Mouse (Mus musculus) 416B (cell line): ENCODE results near the gene Grap2.

Source experiments
- DNase-seq: peaks from one replicate; pipeline ENCODE4 v3.0.0; 2011; ENCODE audit warnings: low read depth

Gene Grap2

DNA sequence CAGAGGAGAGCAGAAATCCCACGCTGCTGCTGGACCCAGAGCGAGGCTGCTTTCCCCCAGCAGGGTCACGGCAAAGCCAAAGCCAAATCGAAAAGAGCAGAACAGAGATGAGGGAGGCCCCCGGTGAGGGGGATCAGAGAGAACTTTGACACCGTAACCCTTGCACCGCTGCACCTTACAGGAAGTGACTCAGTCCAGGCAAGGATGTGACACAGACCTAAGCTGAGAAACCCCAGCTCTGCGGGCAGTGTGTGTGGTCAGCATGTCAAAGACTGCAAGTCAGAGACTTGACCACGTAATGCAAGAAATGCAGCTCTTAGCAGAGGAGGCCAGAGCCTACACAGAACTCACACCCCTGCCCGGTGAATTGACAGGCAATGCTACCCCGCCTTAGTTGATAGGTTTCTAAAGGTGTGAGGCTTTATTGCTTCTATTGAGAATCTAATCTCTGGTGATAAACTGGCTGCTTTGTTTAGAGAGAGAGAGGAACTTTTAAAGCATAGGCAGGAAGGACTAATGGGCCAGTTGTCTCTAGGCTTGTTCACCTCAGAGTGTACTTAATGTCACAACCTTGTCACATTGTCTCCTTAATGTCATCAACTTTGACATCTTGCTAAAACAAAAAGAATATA is 66.8 kb downstream of the Grap2 start:
- peak; percentile 94 for DNase-seq

DNA sequence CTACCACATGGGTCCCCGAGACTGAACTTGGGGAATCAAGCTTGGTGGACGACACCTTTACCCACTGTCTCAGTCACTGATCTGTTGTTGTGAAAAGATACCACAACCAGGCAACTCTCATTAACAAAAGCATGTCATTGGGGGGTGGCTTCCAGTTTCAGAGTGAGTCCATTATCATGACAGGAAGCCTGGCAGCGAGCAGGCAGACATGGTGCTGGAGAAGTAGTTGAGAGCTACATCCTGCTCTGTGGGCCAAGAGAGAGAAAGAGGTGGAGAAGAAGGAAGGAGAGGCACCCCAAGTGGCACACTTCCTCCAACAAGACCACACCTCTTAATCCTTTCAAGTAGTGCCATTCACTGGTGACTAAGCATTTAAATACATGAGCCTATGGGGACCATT is 67.5 kb downstream of the Grap2 start:
- DNase-seq, result peak; percentile 38

DNA sequence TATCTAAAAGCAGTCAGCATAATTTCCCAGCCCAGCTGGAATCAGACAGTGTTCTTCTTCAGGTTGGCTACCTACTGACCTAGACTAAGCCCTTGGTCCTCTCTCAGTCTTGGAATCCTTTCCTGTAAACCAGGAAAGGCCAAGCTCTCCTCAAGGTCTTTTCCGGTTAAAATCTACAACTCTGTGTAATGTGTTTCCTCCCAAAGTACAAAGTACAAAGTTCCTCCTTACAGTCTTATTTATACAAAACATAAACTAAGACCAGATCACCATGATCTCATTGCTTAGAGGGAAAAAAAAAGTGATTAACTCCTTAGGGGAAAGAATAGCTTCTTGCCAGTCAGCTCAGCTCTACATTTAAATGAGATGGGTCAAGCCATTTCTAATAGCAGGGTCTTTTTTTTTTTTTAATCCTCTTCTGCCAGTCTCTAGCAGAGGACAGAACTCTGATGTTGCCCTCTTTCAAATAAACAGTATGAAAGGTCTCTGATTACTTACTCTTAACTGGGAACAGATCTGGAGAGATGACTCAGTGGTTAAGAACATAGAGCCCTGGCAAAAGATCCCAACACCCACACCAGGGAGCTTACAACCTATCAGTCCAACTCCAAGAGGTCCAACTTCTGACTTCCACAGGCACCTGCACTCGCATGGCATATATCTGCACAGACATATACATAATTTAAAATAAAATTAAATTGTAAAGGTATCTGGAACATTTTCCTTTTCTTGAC is 69.5 kb downstream of the Grap2 start:
- no peak for DNase-seq

DNA sequence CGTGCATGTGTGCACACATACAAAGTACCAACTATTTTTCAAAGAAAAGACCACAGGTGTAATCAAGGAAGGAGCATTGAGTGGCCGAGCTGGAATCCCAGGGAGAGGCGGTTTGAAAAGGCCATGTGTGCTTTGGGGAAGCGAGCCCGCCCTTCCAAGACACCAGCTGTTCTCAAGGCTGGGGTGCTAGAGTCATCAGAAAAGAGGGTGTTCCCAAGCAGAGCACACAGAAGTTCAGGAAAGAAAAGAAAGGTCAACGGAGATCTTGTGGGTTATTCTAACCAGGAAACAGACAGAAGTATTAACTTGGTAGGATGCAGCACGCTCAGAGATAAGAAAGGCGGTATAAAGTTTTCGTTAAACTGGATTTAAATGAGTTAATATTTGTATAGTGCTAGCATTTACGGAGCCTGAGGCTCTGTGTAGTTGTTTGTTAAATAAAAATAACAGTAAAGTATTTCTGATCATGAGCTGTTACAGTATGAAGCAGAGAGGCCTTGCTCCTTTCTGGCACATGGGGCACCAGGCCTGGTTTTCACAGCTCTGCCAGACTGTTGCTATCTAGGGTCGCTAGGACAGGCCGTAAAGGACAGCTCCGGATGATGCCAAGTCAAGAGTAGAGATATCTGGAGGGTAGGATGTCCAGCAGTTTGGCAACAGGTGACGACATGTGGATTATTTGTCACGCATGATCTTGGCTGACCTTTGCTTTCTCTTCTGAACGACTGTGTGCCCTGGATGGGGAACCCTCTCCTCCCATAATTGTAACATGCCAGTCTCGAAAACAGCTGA is 72.8 kb downstream of the Grap2 start:
- peak; percentile 59 for DNase-seq

DNA sequence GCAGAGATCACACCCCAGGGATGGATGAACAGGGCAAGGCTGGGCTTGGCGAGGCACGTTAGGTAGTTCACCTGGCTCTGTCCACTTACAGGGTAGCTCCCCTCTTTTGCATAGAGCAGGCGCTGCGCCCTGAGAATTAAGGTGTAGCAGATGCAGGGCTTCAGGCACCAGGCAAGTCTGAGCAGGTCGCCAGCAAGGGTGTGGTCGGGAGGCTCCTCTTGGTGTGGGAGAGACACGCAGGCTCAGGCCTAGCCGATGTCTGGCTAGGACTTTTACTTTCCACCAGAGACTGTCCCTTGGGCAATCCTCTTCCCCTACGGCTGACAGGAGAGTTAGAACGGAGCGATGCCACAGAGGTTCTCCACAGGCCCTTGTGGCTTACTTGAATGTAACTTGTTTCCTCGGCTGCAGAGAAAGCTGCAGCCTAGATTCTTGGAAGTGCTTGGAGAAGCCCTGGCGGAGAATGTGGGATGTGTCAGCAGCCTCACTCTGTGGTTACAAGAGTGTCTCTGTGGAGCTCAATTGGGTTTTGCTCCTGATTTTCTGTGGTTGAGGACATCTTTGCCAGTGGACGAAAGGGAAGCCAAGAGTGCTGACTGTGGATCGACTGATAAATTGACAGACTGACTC is 76.7 kb downstream of the Grap2 start:
- no peak for DNase-seq

DNA sequence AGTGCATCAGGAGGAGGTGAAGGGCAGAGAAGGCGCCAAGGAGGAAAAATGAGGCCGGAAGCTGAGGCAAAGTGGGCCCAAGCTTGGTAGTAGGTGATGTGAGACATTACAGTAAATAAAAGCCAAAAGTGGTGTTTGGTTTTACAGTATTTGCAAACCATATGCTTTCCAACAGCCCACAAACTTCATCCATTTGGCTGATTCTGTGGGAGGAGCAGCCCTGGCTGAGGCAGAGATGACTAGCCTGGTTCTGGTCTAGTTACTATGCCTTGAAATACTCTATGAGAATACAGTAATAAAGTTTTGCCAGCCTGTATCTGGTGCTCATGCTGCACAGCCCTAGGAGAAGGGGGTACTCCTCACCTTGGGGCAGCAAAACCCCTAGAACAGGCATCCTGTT is 78.0 kb downstream of the Grap2 start:
- no peak for DNase-seq

DNA sequence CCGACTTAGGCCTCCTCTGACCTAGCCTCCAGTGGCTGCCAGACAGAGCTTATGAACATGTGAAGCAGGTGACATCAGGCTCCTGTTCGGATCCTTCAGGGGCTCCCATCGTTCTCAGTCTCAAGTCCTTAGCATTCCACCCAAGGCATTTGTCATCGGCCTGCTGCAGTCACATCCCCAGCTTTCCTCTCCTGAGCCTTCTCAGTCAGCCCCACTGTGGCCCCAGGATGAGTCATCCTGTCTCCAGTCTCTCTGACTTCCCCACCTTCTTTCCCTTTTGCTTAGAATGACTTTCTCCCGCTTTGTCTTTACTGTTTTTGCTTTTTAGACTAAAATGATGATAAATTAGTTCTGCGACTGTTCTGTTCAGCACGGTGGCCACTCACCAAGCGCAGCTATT is 81.5 kb downstream of the Grap2 start:
- peak; percentile 46 for DNase-seq

DNA sequence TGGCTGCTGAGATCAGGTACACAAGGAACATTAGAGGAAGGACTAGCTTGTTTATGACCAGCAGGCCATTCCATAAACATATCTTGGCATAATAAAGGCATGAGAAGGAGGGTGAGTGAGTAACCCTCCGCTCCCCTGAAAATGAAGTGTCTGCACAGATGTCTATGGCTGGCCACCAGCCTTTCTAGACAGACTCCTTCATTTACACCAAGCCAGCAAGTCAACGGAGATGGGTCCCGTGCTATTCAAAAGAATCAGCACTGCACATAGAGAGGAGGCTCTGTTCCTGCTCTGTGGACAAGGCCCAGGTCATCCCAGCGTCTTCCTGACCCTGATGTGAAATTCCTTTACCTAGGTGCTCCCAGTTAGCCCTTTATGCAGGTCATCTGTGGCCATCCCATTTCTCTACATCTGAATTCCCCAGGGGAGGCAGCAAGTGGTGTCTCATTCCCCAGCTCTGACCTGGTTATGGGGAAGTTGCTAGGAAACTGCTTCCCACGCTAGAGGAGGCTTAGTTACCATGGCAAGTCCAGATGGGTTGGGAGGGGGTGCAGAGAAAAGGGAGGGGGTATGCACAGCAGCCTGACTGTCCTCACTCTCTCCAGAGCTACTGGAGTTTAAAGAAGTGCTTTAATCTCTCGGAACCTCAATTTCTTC is 86.5 kb downstream of the Grap2 start:
- DNase-seq, result no peak

DNA sequence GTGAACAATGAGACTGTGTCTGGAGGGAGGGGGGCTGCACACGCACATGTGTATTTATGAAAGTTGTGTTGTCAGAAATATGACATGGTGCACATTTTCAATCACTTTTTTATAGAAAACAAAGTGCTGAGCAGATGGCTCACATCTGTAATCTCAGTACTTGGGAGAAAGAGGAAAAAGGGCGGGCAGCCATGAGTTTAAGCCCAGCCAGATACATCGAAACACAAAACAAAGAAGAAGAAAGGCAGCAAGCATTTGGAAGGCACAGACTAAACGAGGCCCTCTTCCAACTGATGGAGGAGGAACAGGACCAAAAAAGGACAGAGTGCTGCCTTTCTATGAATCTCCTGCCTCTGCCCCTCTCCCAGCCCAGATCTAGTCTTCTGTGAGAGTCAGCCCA is 88.6 kb downstream of the Grap2 start:
- DNase-seq, result no peak

DNA sequence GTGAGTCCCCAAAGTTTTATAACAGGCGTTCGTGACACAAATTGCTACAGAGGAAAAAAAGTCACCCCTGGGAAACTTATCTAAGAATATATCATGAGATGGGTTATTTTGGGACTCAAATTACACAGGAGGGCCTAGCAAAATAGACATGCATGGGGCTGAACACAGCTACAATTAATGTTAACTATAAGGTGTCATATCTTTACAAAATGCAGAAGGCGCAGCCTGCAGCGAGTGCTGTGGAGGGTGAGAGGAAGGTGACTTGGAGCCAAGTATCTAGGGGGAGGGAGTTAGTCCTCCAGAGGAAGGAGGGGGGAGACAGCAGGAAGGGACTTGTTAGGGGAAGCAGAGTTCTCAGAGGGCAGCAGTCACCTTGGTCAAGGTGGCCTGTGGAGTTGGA is 92.0 kb downstream of the Grap2 start:
- DNase-seq, result no peak

DNA sequence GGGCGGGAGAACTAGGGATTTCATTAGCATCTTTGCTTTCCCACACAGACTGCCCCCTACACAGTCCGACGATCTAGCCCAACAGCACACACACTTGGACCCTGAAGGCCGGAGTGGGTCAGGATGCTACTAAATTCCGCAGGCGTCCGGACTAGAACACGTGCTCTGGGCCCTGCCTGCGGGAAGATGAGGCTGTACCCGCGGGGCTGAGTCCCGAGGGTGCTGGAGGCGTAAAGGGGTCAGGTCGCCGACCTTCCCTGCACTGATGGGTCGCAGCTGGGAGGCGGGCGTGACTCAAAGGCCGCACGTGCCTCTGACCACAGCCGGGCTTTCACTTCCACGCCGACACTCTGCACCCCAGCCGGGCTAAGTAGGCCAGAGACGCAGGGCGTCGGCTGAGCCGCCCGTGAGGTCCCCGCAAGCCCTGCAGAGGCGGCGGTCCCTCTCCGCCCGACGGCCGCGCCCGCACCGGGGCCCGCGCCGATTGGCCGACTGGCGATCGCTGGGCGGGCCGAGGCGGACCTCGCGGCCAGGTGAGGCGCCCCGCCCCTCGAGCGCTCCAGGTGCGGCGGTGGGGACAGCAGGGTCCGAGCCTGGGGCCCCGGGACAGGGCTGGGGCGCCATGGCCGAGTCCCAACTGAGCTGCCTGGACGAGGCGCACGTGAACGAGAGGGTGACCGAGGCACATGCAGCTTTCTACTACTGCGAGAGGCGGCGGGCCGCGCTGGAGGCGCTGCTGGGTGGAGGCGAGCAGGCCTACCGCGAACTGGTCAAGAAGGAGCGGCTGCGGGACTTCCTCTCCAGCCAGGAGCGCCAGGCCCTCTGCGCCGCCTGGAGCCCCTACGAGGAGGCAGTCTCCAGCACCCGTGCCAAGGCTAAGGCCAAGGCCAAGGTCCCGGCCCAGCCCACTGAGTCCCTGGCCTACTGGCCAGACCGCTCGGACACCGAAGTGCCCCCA is 99.2 kb downstream of the Grap2 start, which contains the start of gene Fam83f:
Gene Fam83f, plus strand, starts transcription at position 553 of the 958 bp plus-strand sequence.
- no peak for DNase-seq

DNA sequence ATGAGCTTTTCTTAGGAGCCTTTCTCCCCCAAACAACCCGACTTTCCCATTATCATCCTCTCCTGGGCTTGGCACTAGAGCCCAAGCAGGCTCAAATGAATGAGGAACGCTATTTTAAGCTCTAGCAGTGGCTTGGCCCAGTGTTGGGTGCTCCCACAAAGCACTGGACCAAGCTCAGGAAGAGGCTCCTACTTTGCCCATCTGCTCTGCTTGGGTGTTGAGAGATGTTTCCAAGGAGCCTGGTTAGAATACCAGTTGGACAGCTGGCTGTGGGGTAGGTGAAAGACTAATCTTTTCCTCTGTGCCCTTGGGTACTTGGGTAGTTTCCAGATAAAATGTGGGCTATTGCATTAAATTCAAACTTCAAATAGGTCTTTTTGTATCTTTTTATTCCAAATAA is 100.4 kb downstream of the Grap2 start:
- DNase-seq, result no peak

DNA sequence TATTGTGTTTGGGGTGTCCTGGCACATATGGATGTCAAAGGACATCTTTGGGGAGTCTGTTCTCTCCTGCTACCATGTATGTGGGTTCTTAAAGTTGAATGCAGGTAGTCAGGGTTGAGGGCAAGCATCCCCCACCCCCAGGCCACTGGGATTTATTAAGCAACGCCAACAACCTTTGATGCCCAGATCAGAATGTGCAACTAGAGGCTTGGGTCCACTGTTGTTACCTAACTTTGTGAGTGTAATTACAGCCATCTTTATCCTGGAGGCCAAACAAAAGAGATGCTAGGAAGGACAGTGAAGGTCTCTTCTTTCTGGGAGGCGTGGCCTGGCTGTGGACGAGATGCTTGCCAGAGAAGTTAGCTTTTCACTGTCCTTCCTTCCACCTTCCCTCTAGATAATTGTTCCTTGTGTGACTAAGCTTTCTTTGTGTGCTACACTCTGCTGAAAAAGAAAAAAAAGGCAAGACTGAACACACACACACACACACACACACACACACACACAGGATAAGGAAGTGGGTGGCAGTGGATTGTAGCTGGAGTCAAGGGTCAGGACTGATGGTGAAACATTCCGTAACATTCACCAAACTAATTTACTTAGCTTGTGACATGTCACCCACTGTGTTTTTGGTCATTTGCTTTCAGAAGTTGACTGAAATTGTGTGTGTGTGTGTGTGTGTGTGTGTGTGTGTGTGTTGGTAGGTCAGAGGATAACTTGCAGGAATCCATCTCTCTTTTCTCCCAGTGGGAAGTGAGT is 101.1 kb downstream of the Grap2 start:
- DNase-seq, result peak; percentile 20

DNA sequence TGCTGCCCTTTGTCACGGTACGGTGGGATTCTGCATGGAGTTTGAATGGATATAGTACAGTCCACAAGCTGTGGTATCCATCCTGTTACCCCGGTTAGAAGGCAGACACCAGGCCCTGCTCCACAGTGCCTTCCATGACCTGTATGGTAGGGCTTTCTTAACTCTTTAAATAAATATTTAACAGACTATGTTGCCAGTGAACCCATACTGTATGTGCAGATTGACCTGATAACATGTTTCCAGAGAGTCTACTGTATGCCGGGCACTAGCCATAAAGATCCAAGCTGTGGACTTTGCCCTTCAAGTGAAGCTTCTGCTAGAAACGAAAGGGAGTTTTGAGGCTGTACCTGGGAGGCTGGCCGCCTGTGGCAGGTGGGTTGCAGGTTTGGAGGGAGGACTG is 102.3 kb downstream of the Grap2 start:
- DNase-seq, result no peak

DNA sequence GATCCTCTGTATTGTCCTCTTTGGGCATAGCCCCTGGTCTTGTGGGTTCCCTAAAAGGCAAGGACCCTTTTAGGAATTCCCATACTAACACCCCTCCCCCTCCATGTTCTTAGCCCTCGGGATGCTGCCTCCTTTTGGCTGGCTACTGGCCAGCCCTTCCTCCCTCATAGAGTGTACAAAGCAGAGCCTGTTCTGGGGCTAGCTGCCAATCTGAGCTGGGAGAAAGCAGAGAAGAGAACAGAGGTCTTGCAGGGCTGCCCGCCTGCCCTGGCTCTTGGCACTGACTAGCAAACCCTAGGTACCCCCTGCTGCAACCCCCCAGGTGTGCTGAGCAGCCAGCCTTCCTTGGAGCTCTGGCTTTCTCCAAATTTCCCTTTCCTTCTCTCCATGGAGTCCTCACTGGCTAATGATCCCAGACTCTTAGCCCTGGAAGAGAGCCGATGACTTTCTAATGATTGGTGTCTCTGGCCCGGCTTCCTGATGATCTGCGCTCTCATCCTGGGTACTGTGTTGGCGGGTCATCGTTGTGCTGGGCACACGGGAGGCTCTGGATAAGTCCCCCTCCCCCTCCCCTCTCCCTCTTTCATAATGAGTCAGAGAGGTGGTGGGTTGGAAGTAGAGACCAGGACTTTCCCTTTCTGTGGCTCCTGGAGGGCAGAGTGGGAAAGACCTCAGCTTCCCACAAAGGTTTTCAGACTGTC is 107.3 kb downstream of the Grap2 start:
- DNase-seq, result no peak

DNA sequence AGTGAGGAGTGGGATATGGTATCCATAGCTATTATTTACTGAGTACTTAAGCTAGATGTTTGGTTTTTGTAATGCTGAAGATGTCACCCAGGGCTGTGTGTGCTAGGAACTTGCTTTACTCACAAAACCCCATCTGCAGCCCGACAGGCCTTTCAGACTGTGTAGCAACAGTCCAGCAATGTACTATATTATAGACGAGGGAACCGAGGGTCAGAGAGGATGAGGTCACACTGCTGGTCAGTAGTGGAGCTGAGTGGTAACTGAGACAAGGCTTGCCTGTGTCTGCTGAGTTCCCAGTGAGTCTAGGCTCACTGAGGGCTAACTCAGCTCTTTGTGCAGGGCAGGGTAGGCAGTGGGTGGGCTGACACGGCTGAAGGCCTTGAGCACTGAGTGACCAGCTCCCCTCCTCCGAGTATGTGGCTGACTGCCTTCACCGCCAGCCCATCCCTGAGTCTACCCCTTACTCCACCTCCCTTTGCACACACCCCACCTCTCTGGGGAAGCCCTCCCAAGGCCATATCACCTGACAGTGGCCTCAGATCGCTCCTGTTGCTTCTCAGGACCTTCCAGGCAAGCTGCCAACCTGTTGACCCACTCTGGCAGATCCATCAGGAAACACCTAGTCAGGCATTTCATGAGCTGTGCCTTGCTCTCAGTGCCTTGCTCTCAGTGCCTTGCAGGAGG is 108.1 kb downstream of the Grap2 start:
- DNase-seq, result no peak

DNA sequence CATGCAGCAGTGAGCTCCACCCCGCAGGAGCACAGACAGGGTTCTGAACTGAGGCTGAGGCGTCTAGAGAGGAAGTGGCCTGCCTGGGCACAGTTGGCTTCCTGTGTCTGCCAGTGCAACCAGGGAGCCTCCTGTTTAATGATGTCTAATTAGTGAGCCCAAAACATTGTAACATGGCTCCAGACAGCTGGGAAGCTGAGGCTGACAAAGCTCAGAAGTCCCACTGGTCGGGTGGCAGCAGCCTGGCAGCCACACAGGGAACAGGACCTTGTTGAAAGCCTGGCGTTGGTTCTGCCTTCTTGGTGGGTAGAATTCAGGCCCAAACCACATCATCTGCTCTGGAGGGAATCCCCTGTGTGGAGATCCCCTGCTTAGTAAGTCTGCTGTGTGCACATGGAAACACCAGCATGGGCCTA is 109.1 kb downstream of the Grap2 start:
- peak; percentile 34 for DNase-seq

DNA sequence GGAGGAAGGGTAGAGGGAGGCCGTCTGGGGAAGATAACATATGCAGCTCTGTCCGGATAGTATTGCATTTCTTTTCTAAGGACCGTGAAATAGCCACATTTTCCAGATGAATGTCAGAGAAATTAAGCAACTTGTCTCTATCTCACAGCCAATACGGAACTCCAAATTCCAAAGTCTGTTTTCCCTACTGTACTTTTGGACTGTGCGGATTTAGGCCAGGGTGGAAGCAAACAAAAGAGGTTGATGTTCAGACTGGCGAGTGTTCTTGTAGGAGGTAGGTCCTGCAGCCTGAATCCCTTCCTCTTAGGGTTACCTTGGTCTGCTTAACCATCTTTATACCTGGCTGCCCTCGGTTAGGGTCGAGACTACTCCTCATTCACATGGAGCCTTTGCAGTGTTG is 109.9 kb downstream of the Grap2 start:
- DNase-seq, result no peak

DNA sequence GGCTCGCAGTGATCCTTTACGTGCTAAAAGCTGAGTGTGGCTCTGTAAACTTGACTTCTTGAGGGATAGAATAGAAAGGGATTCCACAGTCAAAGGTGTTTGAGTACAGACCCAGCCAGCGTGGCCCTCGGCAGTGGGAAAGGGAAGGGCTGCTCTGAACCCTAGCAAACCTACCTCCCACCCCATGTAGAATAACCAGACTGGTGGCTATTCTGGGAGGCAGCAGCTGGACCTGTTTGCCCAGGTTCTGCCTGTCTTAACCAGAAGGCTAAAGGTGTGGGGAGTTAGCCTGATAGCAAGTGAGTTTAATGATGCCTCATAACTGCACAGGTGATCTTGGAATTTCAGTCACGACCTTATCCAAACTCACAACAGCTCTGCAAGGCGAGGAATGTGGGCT is 110.8 kb downstream of the Grap2 start:
- DNase-seq, result no peak
